Mouse (Mus musculus) left cerebral cortex, postnatal 36 days (tissue): ENCODE measurements around the gene Ptprr. TPM values are rescaled to one million over a fixed set of nuclear protein-coding genes. Genes with fewer than 3 reads are reported as not detected.

Experiments used
- DNase-seq, 2 experiments: peaks; one replicate each; pipeline ENCODE4 v3.0.0; 2021 to 2022; ENCODE audit warnings: low spot score in 2 of 2, mixed read lengths in 1 of 2
- intact Hi-C: fragments of 180-260 bp; cut with DNase I; formaldehyde crosslinking; loops from one replicate; pipeline ENCODE4 v1.15.1; 2025
- total RNA-seq, 2 experiments: library from RNA; stranded (reverse); gene quantifications; 2 replicates each; pipeline ENCODE4 v1.2.3; 2021

Gene Ptprr
- total RNA-seq, 2 experiments from 2014 or later, result 18.1 to 21.4 TPM

DNA sequence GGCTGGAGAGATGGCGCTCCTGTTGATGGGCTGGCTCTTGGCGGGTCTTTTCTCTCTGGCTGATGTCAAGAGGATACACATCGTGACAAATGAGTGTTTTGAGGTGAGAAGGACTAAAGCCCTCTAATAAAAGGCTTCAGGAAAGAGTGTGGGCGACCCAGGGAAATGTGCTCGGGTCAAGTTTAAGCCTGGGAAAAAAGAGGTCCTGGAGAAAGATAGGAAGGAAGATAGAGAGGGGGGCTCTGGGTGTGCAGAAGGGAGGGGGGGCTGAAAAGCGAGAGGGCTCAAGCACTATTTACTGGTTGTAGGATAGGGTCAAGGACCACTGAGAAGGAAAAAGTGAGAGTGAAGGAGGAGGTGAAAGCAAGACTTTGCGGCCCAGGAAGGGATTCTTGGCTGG, 282.8 kb downstream of the Ptprr start:
- intact Hi-C loops, result no loop called here
- no peak for DNase-seq

DNA sequence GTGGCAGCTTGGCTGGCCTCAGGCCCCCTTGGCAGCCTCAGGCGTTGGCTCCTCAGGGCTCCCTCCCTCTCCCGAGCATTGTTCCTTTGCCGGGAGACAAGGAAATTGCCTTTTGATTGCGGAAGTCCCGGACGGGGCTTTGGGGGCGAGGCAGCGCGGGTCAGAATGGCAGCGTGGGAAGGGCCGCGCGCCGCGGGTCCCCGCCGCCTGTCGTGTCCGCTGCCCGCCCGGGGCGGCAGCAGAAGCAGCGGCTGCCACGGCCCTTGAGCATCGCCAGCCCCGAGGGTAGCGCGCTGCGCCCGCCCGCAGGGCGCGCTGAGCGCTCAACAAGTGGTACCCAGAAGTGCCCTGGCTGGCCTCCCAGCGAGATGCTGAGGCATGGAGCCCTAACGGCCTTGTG, 283.2 kb downstream of the Ptprr start:
- intact Hi-C loops, result no loop called here
- no peak for DNase-seq

DNA sequence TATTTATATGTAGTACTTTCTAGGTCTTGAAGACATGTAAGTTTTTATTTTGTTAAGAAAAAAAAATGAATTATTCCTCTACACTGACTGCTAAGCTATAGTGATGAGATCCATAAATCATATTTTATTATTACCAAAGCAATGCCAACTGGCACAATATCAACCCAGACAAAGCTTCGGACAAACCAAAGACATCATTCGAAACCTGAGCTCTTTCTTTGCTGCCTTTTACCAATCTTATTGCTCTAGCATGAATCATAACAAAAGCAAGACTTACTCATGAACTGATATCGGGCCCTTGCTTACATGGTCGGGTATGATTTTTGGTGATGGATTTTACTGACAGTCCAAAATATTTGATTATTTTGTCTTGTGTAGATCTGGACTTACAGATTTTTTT, 286.3 kb downstream of the Ptprr start:
- intact Hi-C loops, result no loop called here
- no peak for DNase-seq

DNA sequence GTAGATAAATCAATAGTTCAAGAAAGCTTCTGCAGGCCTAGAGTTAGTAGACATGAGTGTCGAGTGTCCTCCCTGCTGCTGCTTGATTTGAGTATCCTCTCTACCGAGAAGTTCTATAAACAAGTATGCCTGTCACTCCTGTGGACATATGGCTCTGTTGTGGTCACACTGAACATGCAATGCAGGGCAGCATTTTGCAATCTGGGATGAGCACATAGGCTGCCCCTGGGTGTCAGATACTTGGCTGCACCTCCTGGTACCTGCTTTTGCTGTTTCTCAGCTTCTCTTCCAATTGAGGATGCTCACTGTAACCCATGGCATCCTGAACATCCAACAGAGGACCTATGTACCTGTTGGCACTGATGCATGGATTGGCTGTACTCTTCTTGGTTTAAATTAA, 291.4 kb downstream of the Ptprr start:
- no peak for DNase-seq
- intact Hi-C loops, result no loop called here

DNA sequence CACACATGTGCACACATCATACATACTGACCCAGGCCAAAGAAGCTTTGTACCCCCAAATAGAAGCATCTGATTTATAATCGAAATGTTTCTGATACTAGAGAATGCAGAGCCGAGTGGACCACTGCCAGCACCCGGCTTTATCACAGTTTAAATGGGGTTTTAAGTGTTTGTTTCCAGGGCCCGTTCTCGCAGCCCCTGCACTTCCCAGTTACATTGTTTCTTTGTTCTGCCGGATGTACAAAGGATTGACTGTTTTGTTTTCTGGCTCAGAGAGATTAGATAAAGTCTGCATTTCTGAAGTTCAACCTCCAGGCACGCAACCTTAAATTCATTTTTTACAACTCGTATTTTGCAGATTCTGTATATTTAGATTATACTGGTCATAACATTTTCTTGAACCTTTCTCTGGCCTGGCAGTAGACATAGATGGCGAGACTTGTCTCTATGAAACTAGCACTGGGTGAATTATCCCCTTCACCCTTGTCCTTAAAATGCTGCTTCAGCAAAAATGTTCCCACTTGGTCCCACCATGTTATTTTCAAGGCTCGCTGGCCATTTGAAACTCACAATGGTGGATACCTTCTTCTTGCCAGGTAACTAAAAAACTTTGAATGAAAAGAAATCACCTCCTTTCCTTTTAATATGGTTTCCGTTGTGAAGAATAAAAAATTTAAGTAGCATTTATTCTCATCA, 292.6 kb downstream of the Ptprr start:
- no peak for DNase-seq
- intact Hi-C loops, result loop anchor here (10.0 kb wide), 1 partner anchor 386 kb away; no protein-coding TSS in a partner anchor

DNA sequence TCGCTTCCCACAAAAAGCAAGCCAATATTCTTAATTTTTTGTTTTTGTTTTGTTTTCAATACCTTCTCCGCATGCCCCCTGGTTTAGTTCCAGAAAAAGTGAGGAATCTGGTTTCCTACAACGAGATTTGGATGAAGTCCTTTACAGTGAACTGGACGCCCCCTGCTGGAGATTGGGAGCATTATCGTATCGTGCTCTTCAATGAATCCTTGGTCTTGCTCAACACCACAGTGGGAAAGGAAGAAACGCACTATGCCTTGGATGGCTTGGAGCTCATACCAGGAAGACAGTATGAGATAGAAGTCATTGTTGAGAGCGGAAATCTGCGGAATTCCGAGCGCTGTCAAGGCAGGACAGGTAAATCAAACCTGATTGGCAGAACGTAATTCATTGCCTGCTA, 301.2 kb downstream of the Ptprr start:
- intact Hi-C loops, result loop anchor here (1.0 to 10.0 kb wide), 3 partner anchors 111 to 394 kb away; no protein-coding TSS in a partner anchor
- DNase-seq, result peak; percentile 61 to 74

Other genes with a start within 250 kb of the Ptprr start
- under 1 TPM; 0.37 to 0.93 TPM for gene Tspan8, start 201.4 kb upstream of the Ptprr start, total RNA-seq
- not detected for gene 4933416C03Rik, start 95.7 kb downstream of the Ptprr start, total RNA-seq